Mouse (Mus musculus) adrenal gland (tissue): ENCODE data around the gene Plk2.

Source experiments
- intact Hi-C: fragments of 180-260 bp; cut with DNase I; formaldehyde crosslinking; loops from one replicate; pipeline ENCODE4 v1.15.1; 2025
- long read RNA-seq, 2 experiments: library from polyadenylated mRNA; unstranded; transcript quantifications; one replicate each; pipeline ENCODE4 v2.0.0; 2020; ENCODE audit warnings: borderline replicate concordance in 1 of 2; ENCODE audit not compliant: insufficient replicate concordance in 1 of 2

The Plk2 gene
- long read RNA-seq, experiment 1, transcript Plk2-201 (14 exons, 2,800 nt): major isoform, 19 of 25 reads
- long read RNA-seq, experiment 1, partial matches to known transcripts: 1 of 25 reads
- long read RNA-seq, experiment 1, other reads (novel, unspliced or antisense): 5 of 25 reads
- long read RNA-seq, experiment 2, transcript Plk2-201 (14 exons, 2,800 nt): major isoform, 30 of 35 reads
- long read RNA-seq, experiment 2, partial matches to known transcripts: 2 of 35 reads
- long read RNA-seq, experiment 2, other reads (novel, unspliced or antisense): 2 of 35 reads

- intact Hi-C loops: loop anchor here (5.0 to 10.0 kb wide), 3 partner anchors 140 to 473 kb away; no protein-coding TSS in a partner anchor
Measured at GRCm38 (mm10) chr13:110394291-110395178, at the start of gene Plk2. TSS of gene Plk2 (plus strand) at chr13:110395046.

- intact Hi-C loops: no loop called here
Measured at GRCm38 (mm10) chr13:110346707-110347106, 48.1 kb upstream of the Plk2 start.

GRCm38 (mm10) chr13:110351051-110351450 lies 43.8 kb upstream of the Plk2 start:
- intact Hi-C loops: no loop called here

- intact Hi-C loops: no loop called here
Measured at GRCm38 (mm10) chr13:110356941-110357340, 37.9 kb upstream of the Plk2 start, which contains the start of gene Gapt. TSS of gene Gapt (minus strand) at chr13:110357199.

GRCm38 (mm10) chr13:110363722-110364121 lies 31.1 kb upstream of the Plk2 start:
- intact Hi-C loops: no loop called here

- intact Hi-C loops: loop anchor here (5.0 kb wide), 1 partner anchor 444 kb away; no protein-coding TSS in a partner anchor
Measured at GRCm38 (mm10) chr13:110366477-110366876, 28.4 kb upstream of the Plk2 start.

- intact Hi-C loops: loop anchor here (2.0 to 5.0 kb wide), 2 partner anchors 305 to 446 kb away; no protein-coding TSS in a partner anchor
Measured at GRCm38 (mm10) chr13:110367961-110368555, 26.8 kb upstream of the Plk2 start.

- intact Hi-C loops: loop anchor here (2.0 to 5.0 kb wide), 2 partner anchors 306 to 446 kb away; no protein-coding TSS in a partner anchor
Measured at GRCm38 (mm10) chr13:110368556-110369040, 26.2 kb upstream of the Plk2 start.

- intact Hi-C loops: loop anchor here (2.0 to 5.0 kb wide), 2 partner anchors 307 to 447 kb away; no protein-coding TSS in a partner anchor
Measured at GRCm38 (mm10) chr13:110369673-110370072, 25.2 kb upstream of the Plk2 start.

- intact Hi-C loops: no loop called here
Measured at GRCm38 (mm10) chr13:110382447-110382901, 12.4 kb upstream of the Plk2 start.

GRCm38 (mm10) chr13:110384514-110384913 lies 10.3 kb upstream of the Plk2 start:
- intact Hi-C loops: no loop called here

- intact Hi-C loops: loop anchor here (2.0 to 10.0 kb wide), 5 partner anchors 143 to 847 kb away; no protein-coding TSS in a partner anchor
Measured at GRCm38 (mm10) chr13:110392210-110392609, 2.6 kb upstream of the Plk2 start.

- intact Hi-C loops: loop anchor here (2.0 to 10.0 kb wide), 5 partner anchors 142 to 846 kb away; no protein-coding TSS in a partner anchor
Measured at GRCm38 (mm10) chr13:110392631-110393030, 2.2 kb upstream of the Plk2 start.

GRCm38 (mm10) chr13:110395179-110395794 lies 441 bp downstream of the Plk2 start:
- intact Hi-C loops: loop anchor here (10.0 kb wide), 2 partner anchors 140 to 360 kb away; no protein-coding TSS in a partner anchor

- intact Hi-C loops: loop anchor here (10.0 kb wide), 2 partner anchors 139 to 359 kb away; no protein-coding TSS in a partner anchor
Measured at GRCm38 (mm10) chr13:110395916-110396685, 1.3 kb downstream of the Plk2 start.

- intact Hi-C loops: loop anchor here (10.0 kb wide), 2 partner anchors 137 to 357 kb away; no protein-coding TSS in a partner anchor
Measured at GRCm38 (mm10) chr13:110397750-110398149, 2.9 kb downstream of the Plk2 start.

GRCm38 (mm10) chr13:110398513-110399270 lies 3.8 kb downstream of the Plk2 start:
- intact Hi-C loops: loop anchor here (10.0 kb wide), 2 partner anchors 136 to 356 kb away; no protein-coding TSS in a partner anchor

GRCm38 (mm10) chr13:110401443-110401842 lies 6.6 kb downstream of the Plk2 start:
- intact Hi-C loops: no loop called here

- intact Hi-C loops: no loop called here
Measured at GRCm38 (mm10) chr13:110401877-110402276, 7.0 kb downstream of the Plk2 start.
